Mouse (Mus musculus): Measurements from ENCODE around the gene Ms4a6c.
"Not testable (repeated sequence)": the region's sequence is repeated elsewhere in the genome, so short reads cannot be mapped to it uniquely, and the experiment has no call there.

Ms4a6c gene

DNA sequence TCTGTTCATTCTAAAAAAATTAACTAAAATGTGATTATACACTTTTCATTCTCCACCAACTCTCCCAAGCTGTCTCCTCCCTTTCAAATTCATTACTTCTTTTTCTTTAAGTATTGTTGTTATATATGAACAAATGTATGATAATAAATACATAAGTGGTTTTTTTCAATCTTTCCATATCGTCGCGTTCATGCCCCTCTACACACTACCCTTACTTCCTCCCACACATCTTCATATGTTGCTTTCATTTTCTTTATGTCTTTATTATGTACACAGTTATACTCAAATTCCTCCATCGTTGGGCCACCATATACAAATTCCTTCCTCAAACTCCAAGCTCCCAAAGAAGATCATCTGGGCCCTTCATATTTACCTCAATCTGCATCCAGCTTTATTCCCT lies 32.2 kb downstream of the Ms4a6c start:
- no peak for DNase-seq (ENCODE audit: low read depth, low spot score)

DNA sequence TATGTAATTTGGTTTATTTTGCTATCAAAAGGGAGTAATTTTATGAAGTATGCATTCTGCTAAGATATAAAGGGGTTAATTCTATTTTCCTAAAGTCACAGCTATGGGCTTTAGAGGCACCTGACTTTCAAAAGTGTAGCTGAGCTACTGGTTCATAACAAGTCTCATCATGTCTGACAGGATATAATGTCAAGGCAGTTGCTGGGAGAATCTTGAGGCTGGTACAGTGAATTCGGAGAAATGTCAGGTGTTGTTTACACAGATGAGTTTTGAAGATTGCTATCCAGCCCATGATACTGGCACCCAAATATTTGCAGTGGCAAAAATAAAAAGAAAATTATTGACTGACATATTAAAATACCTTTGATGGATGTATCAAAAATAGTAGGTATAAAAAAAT lies 35.7 kb downstream of the Ms4a6c start:
- no peak for DNase-seq (ENCODE audit: low read depth, low spot score)

DNA sequence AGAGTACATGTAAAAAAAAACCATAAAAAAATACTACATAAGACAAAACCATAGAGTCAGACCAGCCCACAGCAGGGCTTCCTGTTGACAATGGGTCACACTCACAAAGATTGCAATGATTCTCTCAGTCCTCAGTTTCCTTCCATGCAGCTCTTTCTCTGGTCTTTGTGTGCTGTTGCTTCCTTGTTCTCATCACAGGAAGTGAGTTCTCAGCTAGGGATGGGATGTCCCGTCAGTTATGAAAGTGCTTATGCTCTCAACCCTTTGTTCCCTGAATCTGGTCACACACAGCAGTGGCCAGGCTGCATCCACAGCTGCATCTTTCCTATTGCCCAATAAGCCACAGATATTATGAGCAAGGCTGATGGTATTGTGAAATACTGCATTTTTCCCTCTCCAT lies 44.3 kb downstream of the Ms4a6c start:
- DNase-seq (ENCODE audit: low read depth, low spot score): no peak

DNA sequence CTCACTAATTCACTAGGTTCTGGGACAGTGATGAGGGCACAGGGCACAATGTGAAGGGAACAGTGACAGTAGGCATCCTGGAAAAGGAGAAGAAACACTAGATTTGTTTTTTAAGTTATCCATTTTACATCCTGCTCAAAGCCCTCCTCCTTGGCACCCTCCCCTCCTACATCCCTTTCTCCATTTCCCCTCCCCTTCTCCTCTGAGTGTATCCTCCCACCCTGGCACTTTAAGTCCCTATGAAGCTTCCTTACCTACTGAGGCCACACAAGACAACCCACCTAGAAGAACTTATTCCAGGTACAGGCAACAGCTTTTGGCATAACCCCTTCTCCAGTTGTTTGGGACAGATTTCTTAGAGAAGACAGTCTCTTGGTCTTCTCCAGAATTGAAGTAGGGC lies 47.1 kb downstream of the Ms4a6c start, which contains the start of gene Ms4a6b:
Gene Ms4a6b (plus strand): TSS at position 267 of the 400 bp plus-strand sequence.
- DNase-seq (ENCODE audit: low read depth, low spot score): no peak

DNA sequence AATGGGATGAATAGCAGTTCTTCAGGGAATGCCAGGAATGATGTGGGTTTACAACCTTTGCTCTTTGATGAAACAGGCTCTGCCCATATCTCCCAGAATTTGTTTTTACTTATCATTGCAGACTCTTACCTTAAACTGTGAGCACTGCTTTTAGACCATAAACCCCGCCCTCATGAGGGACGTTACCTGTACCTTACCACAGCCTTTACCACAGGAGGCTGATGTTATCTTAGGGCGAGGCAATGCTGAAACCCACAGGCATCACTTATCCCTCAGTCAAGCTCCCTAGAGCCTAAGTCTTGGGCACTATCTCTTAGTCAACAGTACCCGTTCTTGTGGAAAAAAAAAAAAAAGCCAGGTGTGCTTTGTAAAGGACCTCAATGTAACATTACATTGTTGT lies 47.7 kb downstream of the Ms4a6c start:
- DNase-seq (ENCODE audit: low read depth, low spot score): no peak

DNA sequence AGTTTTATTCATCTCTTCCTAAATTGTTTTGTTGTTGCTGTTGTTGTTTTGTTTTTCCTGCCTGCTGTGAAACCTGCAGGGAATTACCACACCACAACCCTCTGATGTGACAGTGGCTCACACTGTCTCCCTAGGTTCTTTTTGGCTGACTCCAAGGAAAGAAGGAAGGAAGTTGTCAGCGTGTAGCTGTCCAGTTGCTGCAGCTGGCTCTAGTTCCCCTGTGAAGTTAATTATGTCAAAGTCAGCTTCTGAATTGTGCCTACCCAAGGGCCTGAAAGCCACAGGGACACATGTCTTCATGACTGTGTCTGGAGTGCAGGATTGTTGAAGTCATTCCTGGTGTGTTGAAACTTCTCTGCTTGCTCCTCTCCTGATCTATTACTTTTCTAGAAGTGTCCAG lies 48.2 kb downstream of the Ms4a6c start:
- DNase-seq (ENCODE audit: low read depth, low spot score): not testable (repeated sequence)

DNA sequence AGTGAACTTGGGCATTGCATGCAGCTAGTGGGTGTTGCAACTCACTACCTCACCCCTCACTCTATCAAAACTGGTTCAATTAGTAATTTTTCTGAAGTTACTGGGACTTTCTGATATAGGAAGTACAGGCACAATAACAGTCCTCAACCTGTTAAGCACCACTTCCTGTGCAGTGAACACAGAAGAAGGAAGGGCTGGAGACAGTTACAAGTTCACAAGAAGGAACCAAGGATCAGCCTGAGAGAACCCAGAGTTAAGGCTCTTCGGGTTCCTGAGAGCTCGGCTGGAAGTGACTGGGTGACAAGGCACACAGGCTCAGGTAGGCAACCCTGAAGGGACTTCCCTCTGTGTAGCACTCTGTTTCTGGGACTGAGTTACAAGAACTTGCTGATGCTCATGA lies 49.2 kb downstream of the Ms4a6c start:
- not testable (repeated sequence) for DNase-seq (ENCODE audit: low read depth, low spot score)

DNA sequence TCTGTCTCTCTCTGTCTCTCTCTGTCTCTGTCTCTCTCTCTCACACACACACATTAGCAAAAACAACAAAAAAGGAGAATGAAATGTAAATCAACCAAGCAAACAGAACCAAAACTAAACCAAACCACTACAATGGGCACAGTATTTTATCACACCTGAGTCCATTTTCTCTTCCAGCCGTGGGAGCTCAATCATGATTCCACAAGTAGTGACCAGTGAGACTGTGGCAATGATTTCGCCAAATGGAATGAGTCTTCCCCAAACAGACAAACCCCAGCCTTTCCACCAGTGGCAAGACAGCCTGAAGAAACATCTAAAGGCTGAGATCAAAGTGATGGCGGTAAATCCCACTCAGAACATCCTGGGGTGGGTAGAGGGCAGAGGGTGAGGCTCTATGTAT lies 51.0 kb downstream of the Ms4a6c start:
- no peak for DNase-seq (ENCODE audit: low read depth, low spot score)
